Mouse (Mus musculus): ENCODE measurements around the gene Serbp1.
"Not testable (repeated sequence)": the region's sequence is repeated elsewhere in the genome, so short reads cannot be mapped to it uniquely, and the experiment has no call there.

The Serbp1 gene

GRCm38 (mm10) chr6:67237977-67238376 is at the start of gene Serbp1:
Gene Serbp1 (plus strand): TSS chr6:67238176.
- DNase-seq (ENCODE audit: low read depth, low spot score): no peak

- no peak for DNase-seq (ENCODE audit: low read depth, low spot score)
These were observed 44.4 kb upstream of the Serbp1 start for GRCm38 (mm10) chr6:67193591-67193990.

- no peak for DNase-seq (ENCODE audit: low read depth, low spot score)
These were observed 43.4 kb upstream of the Serbp1 start for GRCm38 (mm10) chr6:67194606-67195005.

GRCm38 (mm10) chr6:67195148-67195611 is 42.8 kb upstream of the Serbp1 start:
- DNase-seq (ENCODE audit: low read depth, low spot score): no peak

- DNase-seq (ENCODE audit: low read depth, low spot score): no peak
These were observed 41.2 kb upstream of the Serbp1 start for GRCm38 (mm10) chr6:67196821-67197220.

- DNase-seq (ENCODE audit: low read depth, low spot score): peak; percentile 70
These were observed 39.9 kb upstream of the Serbp1 start for GRCm38 (mm10) chr6:67198085-67198484.

- DNase-seq (ENCODE audit: low read depth, low spot score): no peak
These were observed 37.2 kb upstream of the Serbp1 start for GRCm38 (mm10) chr6:67200715-67201322.

- no peak for DNase-seq (ENCODE audit: low read depth, low spot score)
These were observed 32.6 kb upstream of the Serbp1 start for GRCm38 (mm10) chr6:67205081-67206037.

GRCm38 (mm10) chr6:67212362-67212761 is 25.6 kb upstream of the Serbp1 start:
- DNase-seq (ENCODE audit: low read depth, low spot score): no peak

- DNase-seq (ENCODE audit: low read depth, low spot score): no peak
These were observed 24.4 kb upstream of the Serbp1 start for GRCm38 (mm10) chr6:67213429-67214098.

- DNase-seq (ENCODE audit: low read depth, low spot score): no peak
These were observed 20.6 kb upstream of the Serbp1 start for GRCm38 (mm10) chr6:67217402-67217801.

GRCm38 (mm10) chr6:67217846-67218245 is 20.1 kb upstream of the Serbp1 start:
- no peak for DNase-seq (ENCODE audit: low read depth, low spot score)

- no peak for DNase-seq (ENCODE audit: low read depth, low spot score)
These were observed 19.4 kb upstream of the Serbp1 start for GRCm38 (mm10) chr6:67218566-67218965.

GRCm38 (mm10) chr6:67219931-67220330 is 18.0 kb upstream of the Serbp1 start:
- DNase-seq (ENCODE audit: low read depth, low spot score): not testable (repeated sequence)

GRCm38 (mm10) chr6:67220731-67221130 is 17.2 kb upstream of the Serbp1 start:
- no peak for DNase-seq (ENCODE audit: low read depth, low spot score)

- no peak for DNase-seq (ENCODE audit: low read depth, low spot score)
These were observed 14.9 kb upstream of the Serbp1 start for GRCm38 (mm10) chr6:67223082-67223481.

- peak; percentile 33 for DNase-seq (ENCODE audit: low read depth, low spot score)
These were observed 14.5 kb upstream of the Serbp1 start for GRCm38 (mm10) chr6:67223499-67223898.

GRCm38 (mm10) chr6:67226286-67226685 is 11.7 kb upstream of the Serbp1 start:
- no peak for DNase-seq (ENCODE audit: low read depth, low spot score)

- no peak for DNase-seq (ENCODE audit: low read depth, low spot score)
These were observed 9.4 kb upstream of the Serbp1 start for GRCm38 (mm10) chr6:67228459-67229107.

GRCm38 (mm10) chr6:67229521-67229920 is 8.5 kb upstream of the Serbp1 start:
- DNase-seq (ENCODE audit: low read depth, low spot score): no peak

GRCm38 (mm10) chr6:67229922-67230518 is 8.0 kb upstream of the Serbp1 start:
- no peak for DNase-seq (ENCODE audit: low read depth, low spot score)

Data from 3T3-L1 (cell line).